Mouse (Mus musculus) c-Kit-positive CD71-negative TER-119-negative erythroid progenitor cells, embryonic 14.5 days (primary cell): ENCODE measurements around the gene Slc22a21.

Source experiments
- DNase-seq: peaks from one replicate; pipeline ENCODE4 v3.0.0-alpha.2; 2013; ENCODE audit warnings: low read depth

The Slc22a21 gene

DNA sequence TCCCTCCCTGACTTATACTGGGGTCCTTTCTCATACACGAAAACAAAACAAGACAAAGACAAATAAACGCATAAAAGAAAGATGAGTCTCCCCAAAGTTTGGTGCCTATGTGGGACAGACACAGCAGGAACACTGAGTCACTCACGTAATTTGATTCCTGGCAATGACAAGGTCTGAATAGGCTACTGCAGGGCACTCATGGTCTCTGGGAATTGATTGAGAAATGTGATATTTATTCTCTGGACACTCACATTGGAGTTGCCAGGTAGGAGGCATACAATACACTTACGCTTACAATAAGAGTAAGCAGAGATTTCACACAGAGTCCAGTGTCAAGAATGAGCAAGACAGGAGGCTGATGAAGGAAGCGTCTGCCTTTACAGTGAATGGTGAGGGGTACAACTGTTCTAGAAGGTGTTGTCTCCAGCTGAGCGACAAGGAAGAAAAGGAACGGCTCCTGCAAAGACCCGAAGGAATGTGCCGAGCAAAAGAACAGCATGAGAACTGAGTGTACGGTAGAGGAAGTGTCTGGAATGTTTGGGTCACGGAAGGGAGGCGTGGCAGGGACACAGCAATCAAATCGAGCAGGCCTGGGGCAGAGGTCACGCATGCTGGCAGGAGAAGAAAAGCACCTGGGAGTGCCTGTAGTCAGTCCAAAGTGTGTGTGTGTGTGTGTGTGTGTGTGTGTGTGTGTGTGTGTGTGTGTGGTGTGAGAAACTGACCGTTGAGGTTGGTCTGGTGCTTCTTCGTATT, 76.2 kb downstream of the Slc22a21 start:
- no peak for DNase-seq

GRCm38 (mm10) chr11:53902741-53903140, 77.4 kb downstream of the Slc22a21 start:
- DNase-seq = no peak

- DNase-seq = no peak
Observed at GRCm38 (mm10) chr11:53900991-53901390, 79.1 kb downstream of the Slc22a21 start.

DNA sequence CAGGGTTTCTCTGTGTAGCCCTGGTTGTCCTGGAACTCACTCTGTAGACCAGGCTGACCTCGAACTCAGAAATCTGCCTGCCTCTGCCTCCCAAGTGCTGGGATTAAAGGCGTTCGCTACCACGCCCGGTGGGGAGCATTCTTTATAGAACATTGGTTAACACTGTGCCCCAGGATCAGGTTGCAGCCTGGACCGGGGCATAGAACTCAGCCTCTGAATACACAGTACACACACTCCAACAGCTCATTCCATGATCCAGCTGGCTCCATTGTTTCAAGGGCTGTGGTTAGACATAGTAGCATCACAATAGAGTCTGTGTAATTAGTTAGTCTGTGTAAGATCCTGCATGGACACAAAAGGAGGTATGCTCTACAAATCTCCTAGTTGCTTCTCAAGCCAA, 80.2 kb downstream of the Slc22a21 start:
- DNase-seq = no peak
